Mouse (Mus musculus): Measurements from ENCODE around the gene Dpp4. TPM values are rescaled to one million over a fixed set of nuclear protein-coding genes. Genes with fewer than 3 reads are reported as not detected.

Dpp4 gene
- 19.8 TPM for polyA plus RNA-seq (2014; fragmentation: Illumina TruSeq; extraction: RNeasy Lipid Tissue Mini Kit (QIAGEN cat#74804); ENCODE audit: insufficient read depth, low read depth, low replicate concordance)

DNA sequence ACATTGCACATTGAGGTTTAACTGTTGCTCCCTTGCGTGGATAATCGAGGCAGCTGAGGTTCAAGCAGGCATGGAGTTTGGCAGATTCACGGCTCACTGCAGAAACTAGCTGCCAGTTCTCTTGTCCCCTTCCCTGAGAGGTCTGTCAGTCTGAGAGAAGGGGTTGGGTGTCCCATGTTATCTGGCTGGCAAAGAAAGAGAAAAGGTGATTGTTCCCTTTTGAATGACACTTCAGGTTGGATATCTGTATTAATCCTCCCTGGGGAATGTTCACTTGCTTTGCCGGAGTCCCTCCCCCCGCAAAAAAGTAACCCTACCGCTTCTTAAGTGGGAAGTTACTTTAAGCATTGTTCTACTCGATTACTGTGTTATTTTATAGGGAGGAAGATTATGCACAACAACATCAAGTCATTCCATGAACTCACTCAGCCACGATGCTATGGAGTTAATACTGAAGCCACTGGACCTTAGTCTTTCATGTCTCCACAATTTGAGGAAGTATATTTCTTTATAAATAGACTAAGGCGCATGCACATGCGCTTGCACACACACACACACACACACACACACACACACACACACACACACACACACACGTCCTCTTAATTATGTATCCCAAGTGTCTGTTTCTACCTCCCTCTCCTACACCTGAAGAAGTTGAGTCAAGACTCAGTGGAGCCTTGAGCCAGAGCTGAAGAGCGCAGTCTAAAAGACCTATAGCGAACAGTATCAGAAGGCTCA is at the start of gene Dpp4:
Gene Dpp4 (minus strand): TSS at position 151 of the 741 bp plus-strand sequence.

Other genes with a start within 250 kb of the Dpp4 start
- not detected for gene Gcg, start 71.4 kb upstream of the Dpp4 start, polyA plus RNA-seq (2014; fragmentation: Illumina TruSeq; extraction: RNeasy Lipid Tissue Mini Kit (QIAGEN cat#74804); ENCODE audit: insufficient read depth, low read depth, low replicate concordance)
- 0.89 TPM for gene Fap, start 161.8 kb upstream of the Dpp4 start, polyA plus RNA-seq (2014; fragmentation: Illumina TruSeq; extraction: RNeasy Lipid Tissue Mini Kit (QIAGEN cat#74804); ENCODE audit: insufficient read depth, low read depth, low replicate concordance)
- gene Ifih1, start 234.0 kb upstream of the Dpp4 start, polyA plus RNA-seq (2014; fragmentation: Illumina TruSeq; extraction: RNeasy Lipid Tissue Mini Kit (QIAGEN cat#74804); ENCODE audit: insufficient read depth, low read depth, low replicate concordance) = 8.1 TPM